Mouse (Mus musculus) erythroblast, adult 5-6 weeks (primary cell): ENCODE measurements around the gene Fadd. TPM values are rescaled to one million over a fixed set of nuclear protein-coding genes. Genes with fewer than 3 reads are reported as not detected.

Experiments
- ATAC-seq: replicated peaks from 2 replicates; pipeline ENCODE4 v1.8.0; 2016; ENCODE audit warnings: moderate number of reproducible peaks, mild to moderate bottlenecking, moderate TSS enrichment, inconsistent platforms; ENCODE audit not compliant: poor library complexity, low FRiP score, severe bottlenecking
- total RNA-seq, 2 experiments: library from RNA; stranded (forward) in 1 of 2; stranded (reverse) in 1 of 2; fragments of 150-400 nt in 1 of 2; fragments of 200-764, 138-1000 nt in 1 of 2; gene quantifications; 2 replicates each; pipeline versions ENCODE4 v1.2.3 to v1.2.4; 2015 to 2017; ENCODE audit warnings: low replicate concordance in 2 of 2

Gene Fadd
- total RNA-seq, 2 experiments from 2014 or later, result 0.96 to 2.4 TPM

- ATAC-seq, result peak; percentile 69
These were observed 542 bp downstream of the Fadd start for GRCm38 (mm10) chr7:144581559-144582283.

GRCm38 (mm10) chr7:144577876-144578275 lies 4.4 kb downstream of the Fadd start:
- no peak for ATAC-seq

- ATAC-seq, result no peak
These were observed 10.0 kb downstream of the Fadd start for GRCm38 (mm10) chr7:144572234-144572633.

- ATAC-seq, result no peak
These were observed 10.7 kb downstream of the Fadd start for GRCm38 (mm10) chr7:144571598-144571997.

- ATAC-seq, result no peak
These were observed 12.8 kb downstream of the Fadd start for GRCm38 (mm10) chr7:144569428-144569827.

- ATAC-seq, result no peak
These were observed 14.2 kb downstream of the Fadd start for GRCm38 (mm10) chr7:144568091-144568490.

GRCm38 (mm10) chr7:144566921-144567682 lies 15.2 kb downstream of the Fadd start:
- no peak for ATAC-seq

- no peak for ATAC-seq
These were observed 18.7 kb downstream of the Fadd start for GRCm38 (mm10) chr7:144563456-144564155.

GRCm38 (mm10) chr7:144562016-144562415 lies 20.2 kb downstream of the Fadd start:
- ATAC-seq, result no peak

- ATAC-seq, result no peak
These were observed 21.7 kb downstream of the Fadd start for GRCm38 (mm10) chr7:144560594-144560993.

- no peak for ATAC-seq
These were observed 23.7 kb downstream of the Fadd start for GRCm38 (mm10) chr7:144558552-144558951.

- ATAC-seq, result peak; percentile 34
These were observed 28.2 kb downstream of the Fadd start for GRCm38 (mm10) chr7:144554123-144554472.

- peak; percentile 93 for ATAC-seq
These were observed 28.8 kb downstream of the Fadd start, which contains the start of gene Ppfia1 for GRCm38 (mm10) chr7:144553237-144554122. Gene Ppfia1 (minus strand): TSS chr7:144553729.

- no peak for ATAC-seq
These were observed 30.0 kb downstream of the Fadd start for GRCm38 (mm10) chr7:144552274-144552673.

GRCm38 (mm10) chr7:144550811-144551210 lies 31.5 kb downstream of the Fadd start:
- ATAC-seq, result no peak

- ATAC-seq, result no peak
These were observed 32.2 kb downstream of the Fadd start for GRCm38 (mm10) chr7:144549904-144550566.

- ATAC-seq, result no peak
These were observed 37.0 kb downstream of the Fadd start for GRCm38 (mm10) chr7:144545231-144545630.

GRCm38 (mm10) chr7:144541351-144541750 lies 40.9 kb downstream of the Fadd start:
- no peak for ATAC-seq

- peak; percentile 49; the same call in 1 of the 2 replicates for ATAC-seq
These were observed 43.1 kb downstream of the Fadd start for GRCm38 (mm10) chr7:144539146-144539545.
